Mouse (Mus musculus): ENCODE measurements around the gene Zfp266. TPM values are rescaled to one million over a fixed set of nuclear protein-coding genes. Genes with fewer than 3 reads are reported as not detected.

The Zfp266 gene
- total and polyA plus RNA-seq, 2 experiments from 2014 or later: 28.7 to 50.1 TPM

DNA sequence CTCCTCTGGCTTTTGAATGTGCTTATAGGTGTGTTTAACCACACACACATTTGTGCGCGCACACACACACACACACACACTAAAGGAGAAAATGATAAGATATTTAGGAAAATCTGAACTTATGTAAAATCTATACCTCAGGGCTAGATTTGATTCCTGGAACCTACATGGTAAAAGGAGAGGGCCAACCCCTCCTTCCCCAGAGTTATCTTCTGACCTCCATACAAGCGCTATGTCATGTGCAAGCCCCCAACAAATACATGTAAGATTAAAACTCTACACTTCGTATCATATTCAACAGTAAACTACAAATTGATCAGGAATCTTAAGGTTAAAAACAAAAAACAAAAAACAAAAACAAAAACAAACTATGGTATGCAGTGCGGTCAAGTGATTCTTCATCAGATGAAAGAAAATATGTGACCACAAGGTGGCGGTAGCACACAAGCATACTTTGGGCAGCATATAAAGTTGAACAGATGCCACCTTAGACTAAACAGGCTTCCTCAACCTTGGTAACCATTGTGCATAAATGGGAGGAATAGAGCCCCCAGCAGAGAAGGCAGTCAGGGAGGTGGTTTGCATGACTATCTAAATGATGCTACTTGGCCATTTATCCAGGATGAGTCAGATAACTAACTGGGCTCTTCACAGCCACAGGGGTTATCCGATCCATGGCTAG is 54.3 kb downstream of the Zfp266 start:
- H3K9me3 ChIP-seq (replicated peaks; ENCODE audit: control insufficient read depth, low read length): peaks cover 30% of the 10 kb centered on the region
- TF ChIP-seq EP300 (IDR thresholded peaks at IDR 0.05; ENCODE audit: low read depth) (no peak), CTCF (IDR thresholded peaks at IDR 0.05; ENCODE audit: low read depth) (peak; percentile 81)
- DNase-seq (ENCODE audit: low spot score): peak; percentile 61
- no peaks in the 10 kb centered on the region for H3K4me1 ChIP-seq (ENCODE audit: control insufficient read depth, insufficient read depth)
- H3K4me2 ChIP-seq (ENCODE audit: low read depth, low read length): no peak overlapping the region
- no peak overlapping the region for H3K4me3 ChIP-seq (ENCODE audit: low read depth, low read length)
- no peak overlapping the region for H3K27ac ChIP-seq (ENCODE audit: low read depth)
- no peaks in the 10 kb centered on the region for H3K27me3 ChIP-seq (ENCODE audit: control insufficient read depth, insufficient read depth, low read length)
- 56% methylated on average over 7 of the region's 7 CpGs for WGBS
- no peak overlapping the region for H3K9ac ChIP-seq (replicated peaks; ENCODE audit: low read depth, low read length)
- ATAC-seq (ENCODE audit: insufficient read depth, low read depth): peak; percentile 44; the same call in 1 of the 2 replicates
- peaks cover 34% of the 10 kb centered on the region for H3K36me3 ChIP-seq (replicated peaks; ENCODE audit: control insufficient read depth, insufficient read depth, low read length)

DNA sequence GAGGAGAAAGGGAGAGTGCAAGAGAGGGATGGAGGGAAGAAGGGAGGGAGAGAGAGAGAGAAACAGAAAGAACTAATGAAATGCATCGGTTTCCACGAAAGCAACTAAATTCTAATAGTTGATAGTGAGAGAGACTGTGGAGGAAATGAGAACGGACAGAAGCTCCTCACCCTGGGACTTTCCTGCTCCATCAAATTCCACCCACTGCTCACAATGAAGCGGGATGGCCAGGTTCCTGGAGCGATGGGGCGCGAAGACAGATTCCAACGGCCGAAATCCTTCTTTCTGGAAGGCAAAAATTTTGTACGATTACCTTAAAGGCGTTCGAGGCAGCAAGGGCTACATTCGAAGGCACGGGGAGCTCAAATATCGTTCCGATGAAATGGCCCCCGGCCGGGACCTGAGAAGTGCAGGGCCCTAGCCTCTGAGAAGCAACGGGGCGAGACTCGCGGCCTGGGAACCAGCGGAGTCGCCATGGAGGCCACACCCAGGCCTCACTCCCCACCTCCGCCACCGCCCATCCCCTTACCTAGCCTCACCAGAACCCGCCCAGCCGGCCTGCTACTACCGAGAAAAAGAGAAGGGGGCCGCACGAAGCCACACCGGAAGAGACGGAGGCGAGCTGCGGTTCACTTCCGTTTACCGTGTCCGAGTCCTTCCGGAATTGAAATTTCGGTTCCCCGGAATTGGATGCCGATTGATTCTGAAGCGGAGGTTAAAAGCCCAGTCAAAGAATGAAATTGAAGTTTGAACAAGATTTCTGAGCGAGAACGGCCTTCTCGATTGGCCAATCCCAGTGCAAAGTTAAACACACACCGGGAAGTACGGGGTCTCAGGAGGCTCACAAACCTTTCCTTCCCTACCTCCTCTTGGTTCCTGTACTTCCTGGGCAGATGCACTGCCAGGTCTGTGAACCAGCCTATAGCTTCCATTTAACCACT is 61.6 kb downstream of the Zfp266 start, which contains the start of gene Zfp26:
Gene Zfp26, minus strand, starts transcription at position 786 of the 941 bp plus-strand sequence.
- peaks cover 10% of the 10 kb centered on the region; the same call in 1 of the 2 replicates for H3K4me1 ChIP-seq (ENCODE audit: control insufficient read depth, insufficient read depth)
- no peaks in the 10 kb centered on the region for H3K27me3 ChIP-seq (ENCODE audit: control insufficient read depth, insufficient read depth, low read length)
- H3K4me3 ChIP-seq (ENCODE audit: low read depth, low read length): peak within 1 kb of the TSS; percentile 96
- no peaks in the 10 kb centered on the region for H3K9me3 ChIP-seq (replicated peaks; ENCODE audit: control insufficient read depth, low read length)
- peaks cover 29% of the 10 kb centered on the region for H3K36me3 ChIP-seq (replicated peaks; ENCODE audit: control insufficient read depth, insufficient read depth, low read length)
- H3K9ac ChIP-seq (replicated peaks; ENCODE audit: low read depth, low read length): peak within 1 kb of the TSS; percentile 94
- DNase-seq (ENCODE audit: low spot score): peak; percentile 74
- under 1% methylated on average over 48 of the region's 48 CpGs for WGBS
- H3K27ac ChIP-seq (ENCODE audit: low read depth): peak within 1 kb of the TSS; percentile 92
- peak; percentile 87 for ATAC-seq (ENCODE audit: insufficient read depth, low read depth)
- TF ChIP-seq EP300 (IDR thresholded peaks at IDR 0.05; ENCODE audit: low read depth): no peak
- TF ChIP-seq CTCF (IDR thresholded peaks at IDR 0.05; ENCODE audit: low read depth): no peak
- peak within 1 kb of the TSS; percentile 85 for H3K4me2 ChIP-seq (ENCODE audit: low read depth, low read length)

DNA sequence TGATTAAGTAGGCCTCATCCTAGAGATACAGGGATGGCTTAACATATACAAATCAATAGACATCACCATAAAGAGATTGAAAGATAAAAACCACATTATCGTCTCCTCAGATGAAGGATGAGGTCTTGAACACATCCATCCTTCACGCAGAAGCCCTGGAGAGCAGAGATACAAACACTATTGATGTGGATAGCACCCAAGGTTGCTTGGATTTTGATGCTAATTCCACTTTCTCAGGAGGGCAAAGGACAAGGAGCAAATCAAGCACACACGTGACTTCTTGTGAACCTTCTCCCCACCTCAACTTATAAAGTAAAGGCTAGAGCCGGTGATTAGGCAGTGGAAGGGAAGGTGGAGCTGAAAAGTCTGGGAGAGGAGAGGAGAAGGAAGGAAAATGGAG is 67.6 kb downstream of the Zfp266 start:
- DNase-seq (ENCODE audit: low spot score): no peak
- Histone ChIP-seq H3K4me2 (ENCODE audit: low read depth, low read length) (no peak overlapping the region), H3K9ac (replicated peaks; ENCODE audit: low read depth, low read length) (no peak overlapping the region), H3K27me3 (ENCODE audit: control insufficient read depth, insufficient read depth, low read length) (no peaks in the 10 kb centered on the region), H3K9me3 (replicated peaks; ENCODE audit: control insufficient read depth, low read length) (no peaks in the 10 kb centered on the region), H3K4me1 (ENCODE audit: control insufficient read depth, insufficient read depth) (no peaks in the 10 kb centered on the region), H3K27ac (ENCODE audit: low read depth) (no peak overlapping the region), H3K4me3 (ENCODE audit: low read depth, low read length) (no peak overlapping the region), H3K36me3 (replicated peaks; ENCODE audit: control insufficient read depth, insufficient read depth, low read length) (peaks cover 44% of the 10 kb centered on the region)
- TF ChIP-seq CTCF (IDR thresholded peaks at IDR 0.05; ENCODE audit: low read depth) (no peak), EP300 (IDR thresholded peaks at IDR 0.05; ENCODE audit: low read depth) (no peak)
- ATAC-seq (ENCODE audit: insufficient read depth, low read depth): no peak
- 88% methylated on average over 4 of the region's 4 CpGs for WGBS

DNA sequence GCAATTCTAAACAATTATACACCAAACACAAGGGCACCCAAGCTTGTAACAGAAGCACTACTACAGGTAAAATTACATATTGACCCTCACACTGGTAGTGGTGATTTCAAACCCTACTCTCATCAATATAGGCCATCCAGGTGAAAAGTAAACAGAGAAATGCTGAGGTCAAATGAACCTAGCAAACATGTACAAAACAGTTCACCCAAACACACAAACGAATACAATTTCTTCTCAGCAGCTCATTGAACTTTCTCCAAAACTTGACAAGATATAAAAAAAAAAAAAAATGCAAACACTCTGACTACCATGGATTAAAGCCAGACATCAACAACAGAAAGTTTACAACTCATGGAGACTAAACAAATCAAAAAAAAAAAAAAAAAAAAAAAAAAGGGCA is 69.7 kb downstream of the Zfp266 start:
- peaks cover 35% of the 10 kb centered on the region for H3K36me3 ChIP-seq (replicated peaks; ENCODE audit: control insufficient read depth, insufficient read depth, low read length)
- DNase-seq (ENCODE audit: low spot score): no peak
- ATAC-seq (ENCODE audit: insufficient read depth, low read depth): no peak
- H3K9me3 ChIP-seq (replicated peaks; ENCODE audit: control insufficient read depth, low read length): no peaks in the 10 kb centered on the region
- no peak overlapping the region for H3K9ac ChIP-seq (replicated peaks; ENCODE audit: low read depth, low read length)
- WGBS: 97% methylated on average over 1 of the region's 1 CpGs
- no peak for TF ChIP-seq EP300 (IDR thresholded peaks at IDR 0.05; ENCODE audit: low read depth)
- TF ChIP-seq CTCF (IDR thresholded peaks at IDR 0.05; ENCODE audit: low read depth): no peak
- no peak overlapping the region for H3K27ac ChIP-seq (ENCODE audit: low read depth)
- H3K4me3 ChIP-seq (ENCODE audit: low read depth, low read length): no peak overlapping the region
- no peaks in the 10 kb centered on the region for H3K4me1 ChIP-seq (ENCODE audit: control insufficient read depth, insufficient read depth)
- no peaks in the 10 kb centered on the region for H3K27me3 ChIP-seq (ENCODE audit: control insufficient read depth, insufficient read depth, low read length)
- H3K4me2 ChIP-seq (ENCODE audit: low read depth, low read length): no peak overlapping the region

Other genes with a start within 250 kb of the Zfp266 start
- not detected in 2 replicates for gene Olfr39, start 239.1 kb downstream of the Zfp266 start, total RNA-seq (2014; rRNA removed; ENCODE audit: low replicate concordance)
- gene Olfr39, start 239.1 kb downstream of the Zfp266 start, polyA plus RNA-seq (2015; fragmentation: Nextera tagmentation; extraction: Ambion mirVana): not detected in 2 replicates
- not detected in 2 replicates for gene Olfr873, start 222.9 kb downstream of the Zfp266 start, total RNA-seq (2014; rRNA removed; ENCODE audit: low replicate concordance)
- gene Olfr873, start 222.9 kb downstream of the Zfp266 start, polyA plus RNA-seq (2015; fragmentation: Nextera tagmentation; extraction: Ambion mirVana): 0.05 TPM in 1 of 2 replicates, not detected in the other
- gene Olfr18, start 185.3 kb downstream of the Zfp266 start, total RNA-seq (2014; rRNA removed; ENCODE audit: low replicate concordance): not detected in 2 replicates
- gene Olfr18, start 185.3 kb downstream of the Zfp266 start, polyA plus RNA-seq (2015; fragmentation: Nextera tagmentation; extraction: Ambion mirVana): not detected in 2 replicates
- 4.7 and 4.8 TPM in 2 replicates for gene Zfp560, start 136.2 kb downstream of the Zfp266 start, total RNA-seq (2014; rRNA removed; ENCODE audit: low replicate concordance)
- 53.2 and 53.6 TPM in 2 replicates for gene Zfp560, start 136.2 kb downstream of the Zfp266 start, polyA plus RNA-seq (2015; fragmentation: Nextera tagmentation; extraction: Ambion mirVana)
- 10.0 and 13.4 TPM in 2 replicates for gene Zfp26, start 61.3 kb downstream of the Zfp266 start, total RNA-seq (2014; rRNA removed; ENCODE audit: low replicate concordance)
- 3.8 and 5.7 TPM in 2 replicates for gene Zfp26, start 61.3 kb downstream of the Zfp266 start, polyA plus RNA-seq (2015; fragmentation: Nextera tagmentation; extraction: Ambion mirVana)
- gene Zfp426, start 28.7 kb downstream of the Zfp266 start, total RNA-seq (2014; rRNA removed; ENCODE audit: low replicate concordance): 10.4 and 13.7 TPM in 2 replicates
- gene Zfp426, start 28.7 kb downstream of the Zfp266 start, polyA plus RNA-seq (2015; fragmentation: Nextera tagmentation; extraction: Ambion mirVana): 7.9 and 9.0 TPM in 2 replicates
- gene Zfp846, start 59.9 kb upstream of the Zfp266 start, total RNA-seq (2014; rRNA removed; ENCODE audit: low replicate concordance): 4.2 and 8.0 TPM in 2 replicates
- gene Zfp846, start 59.9 kb upstream of the Zfp266 start, polyA plus RNA-seq (2015; fragmentation: Nextera tagmentation; extraction: Ambion mirVana): 8.5 and 9.4 TPM in 2 replicates
- gene Ubl5, start 121.5 kb upstream of the Zfp266 start, total RNA-seq (2014; rRNA removed; ENCODE audit: low replicate concordance): 223 and 238 TPM in 2 replicates
- gene Ubl5, start 121.5 kb upstream of the Zfp266 start, polyA plus RNA-seq (2015; fragmentation: Nextera tagmentation; extraction: Ambion mirVana): 389 and 407 TPM in 2 replicates
- 15.6 and 20.8 TPM in 2 replicates for gene Fbxl12, start 123.3 kb upstream of the Zfp266 start, total RNA-seq (2014; rRNA removed; ENCODE audit: low replicate concordance)
- gene Fbxl12, start 123.3 kb upstream of the Zfp266 start, polyA plus RNA-seq (2015; fragmentation: Nextera tagmentation; extraction: Ambion mirVana): 12.7 and 13.0 TPM in 2 replicates
- 26.9 and 30.7 TPM in 2 replicates for gene Pin1, start 130.7 kb upstream of the Zfp266 start, total RNA-seq (2014; rRNA removed; ENCODE audit: low replicate concordance)
- 40.2 and 40.7 TPM in 2 replicates for gene Pin1, start 130.7 kb upstream of the Zfp266 start, polyA plus RNA-seq (2015; fragmentation: Nextera tagmentation; extraction: Ambion mirVana)
- 3.1 TPM in 1 of 2 replicates, not detected in the other for gene Olfm2, start 224.9 kb upstream of the Zfp266 start, total RNA-seq (2014; rRNA removed; ENCODE audit: low replicate concordance)
- 0.20 and 0.34 TPM in 2 replicates for gene Olfm2, start 224.9 kb upstream of the Zfp266 start, polyA plus RNA-seq (2015; fragmentation: Nextera tagmentation; extraction: Ambion mirVana)

All from heart, postnatal 0 days (tissue).